Mouse (Mus musculus): ENCODE measurements around the gene Taar9. TPM values are rescaled to one million over a fixed set of nuclear protein-coding genes. Genes with fewer than 3 reads are reported as not detected.

The Taar9 gene
- polyA plus RNA-seq, 1 experiment from 2014 or later: not detected

Other genes with a start within 250 kb of the Taar9 start
- gene Vnn1, start 214.8 kb downstream of the Taar9 start, polyA plus RNA-seq (2015; fragmentation: Nextera tagmentation; extraction: Ambion mirVana): 0.95 and 1.1 TPM in 2 replicates
- gene Taar1, start 189.2 kb downstream of the Taar9 start, polyA plus RNA-seq (2015; fragmentation: Nextera tagmentation; extraction: Ambion mirVana): not detected in 2 replicates
- not detected in 2 replicates for gene Taar2, start 171.0 kb downstream of the Taar9 start, polyA plus RNA-seq (2015; fragmentation: Nextera tagmentation; extraction: Ambion mirVana)
- gene Taar3, start 160.0 kb downstream of the Taar9 start, polyA plus RNA-seq (2015; fragmentation: Nextera tagmentation; extraction: Ambion mirVana): not detected in 2 replicates
- not detected in 2 replicates for gene Taar4, start 149.0 kb downstream of the Taar9 start, polyA plus RNA-seq (2015; fragmentation: Nextera tagmentation; extraction: Ambion mirVana)
- gene Taar5, start 138.8 kb downstream of the Taar9 start, polyA plus RNA-seq (2015; fragmentation: Nextera tagmentation; extraction: Ambion mirVana): not detected in 2 replicates
- not detected in 2 replicates for gene Taar6, start 123.9 kb downstream of the Taar9 start, polyA plus RNA-seq (2015; fragmentation: Nextera tagmentation; extraction: Ambion mirVana)
- gene Taar7a, start 116.1 kb downstream of the Taar9 start, polyA plus RNA-seq (2015; fragmentation: Nextera tagmentation; extraction: Ambion mirVana): not detected in 2 replicates
- gene Taar7b, start 109.6 kb downstream of the Taar9 start, polyA plus RNA-seq (2015; fragmentation: Nextera tagmentation; extraction: Ambion mirVana): not detected in 2 replicates
- gene Taar7d, start 82.3 kb downstream of the Taar9 start, polyA plus RNA-seq (2015; fragmentation: Nextera tagmentation; extraction: Ambion mirVana): not detected in 2 replicates
- not detected in 2 replicates for gene Taar7e, start 71.9 kb downstream of the Taar9 start, polyA plus RNA-seq (2015; fragmentation: Nextera tagmentation; extraction: Ambion mirVana)
- gene Taar7f, start 60.0 kb downstream of the Taar9 start, polyA plus RNA-seq (2015; fragmentation: Nextera tagmentation; extraction: Ambion mirVana): not detected in 2 replicates
- gene Taar8a, start 33.0 kb downstream of the Taar9 start, polyA plus RNA-seq (2015; fragmentation: Nextera tagmentation; extraction: Ambion mirVana): not detected in 2 replicates
- gene Taar8b, start 17.2 kb downstream of the Taar9 start, polyA plus RNA-seq (2015; fragmentation: Nextera tagmentation; extraction: Ambion mirVana): not detected in 2 replicates
- gene Taar8c, start 7.6 kb downstream of the Taar9 start, polyA plus RNA-seq (2015; fragmentation: Nextera tagmentation; extraction: Ambion mirVana): not detected in 2 replicates
- 71.5 and 73.7 TPM in 2 replicates for gene Stx7, start 39.8 kb upstream of the Taar9 start, polyA plus RNA-seq (2015; fragmentation: Nextera tagmentation; extraction: Ambion mirVana)
- gene Moxd1, start 114.0 kb upstream of the Taar9 start, polyA plus RNA-seq (2015; fragmentation: Nextera tagmentation; extraction: Ambion mirVana): 33.5 and 39.7 TPM in 2 replicates

Data from limb, embryonic 13.5 days (tissue).